Mouse (Mus musculus): ENCODE data around the gene Cela3a. TPM values are rescaled to one million over a fixed set of nuclear protein-coding genes. Genes with fewer than 3 reads are reported as not detected.

Gene Cela3a
- total and polyA plus RNA-seq, 3 experiments, result not detected

GRCm38 (mm10) chr4:137376778-137377177 is 32.8 kb downstream of the Cela3a start:
- Histone ChIP-seq H3K9me3 (replicated peaks; ENCODE audit: insufficient read depth, low read length) (no peaks in the 10 kb centered on the region), H3K27me3 (ENCODE audit: control insufficient read depth in 1 of 2, insufficient read depth in 2 of 2, low read length in 2 of 2) (no peaks in the 10 kb centered on the region), H3K79me2 (ENCODE audit: control insufficient read depth, insufficient read depth, low read length, poor library complexity) (0 out of 2 replicates have a peak, but pooled peaks cover 3% of the 10 kb centered on the region), H3K36me3 (ENCODE audit: control insufficient read depth in 1 of 2, insufficient read depth in 2 of 2, low read length in 2 of 2) (0 out of 4 replicates have a peak, but pooled peaks cover 0 to 2% of the 10 kb centered on the region in 2 experiments), H3K4me1 (ENCODE audit: control insufficient read depth in 1 of 2, insufficient read depth in 2 of 2, low read length in 2 of 2) (peaks cover 0 to 4% of the 10 kb centered on the region in 2 experiments; a peak in 1 of 4 replicates), H3K4me3 (ENCODE audit: control insufficient read depth in 1 of 2, insufficient read depth in 1 of 2, low read depth in 2 of 2, low read length in 2 of 2) (no peak overlapping the region), H3K9ac (ENCODE audit: control insufficient read depth, low read depth, low read length, poor library complexity, severe bottlenecking) (no peak overlapping the region), H3K27ac (ENCODE audit: control insufficient read depth, low read depth, low read length) (no peak overlapping the region)
- DNase-seq (ENCODE audit: low read depth, low spot score), result no peak
- TF ChIP-seq EP300 (IDR thresholded peaks at IDR 0.05; ENCODE audit: low read depth in 1 of 2, low read length in 2 of 2) (no peak), POLR2AphosphoS5 (IDR thresholded peaks at IDR 0.05; ENCODE audit: borderline replicate concordance, low read depth, low read length) (no peak), CTCF (IDR thresholded peaks at IDR 0.05 in 2 of 3, conservative IDR thresholded peaks at IDR 0.05 in 1 of 3; ENCODE audit: control insufficient read depth in 1 of 3, insufficient read depth in 1 of 3, low read depth in 2 of 3, low read length in 3 of 3, poor library complexity in 1 of 3, severe bottlenecking in 1 of 3) (peak in 1 of 3 experiments; percentile 20; a peak in 2 of 6 replicates), MAX (IDR thresholded peaks at IDR 0.05; ENCODE audit: low read length) (no peak)

- no peaks in the 10 kb centered on the region for H3K79me2 ChIP-seq (ENCODE audit: control insufficient read depth, insufficient read depth, low read length, poor library complexity)
- H3K9ac ChIP-seq (ENCODE audit: control insufficient read depth, low read depth, low read length, poor library complexity, severe bottlenecking), result no peak overlapping the region
- H3K36me3 ChIP-seq (ENCODE audit: control insufficient read depth in 1 of 2, insufficient read depth in 2 of 2, low read length in 2 of 2), result no peaks in the 10 kb centered on the region; a peak in 1 of 4 replicates
- no peaks in the 10 kb centered on the region for H3K27me3 ChIP-seq (ENCODE audit: control insufficient read depth in 1 of 2, insufficient read depth in 2 of 2, low read length in 2 of 2)
- H3K9me3 ChIP-seq (replicated peaks; ENCODE audit: insufficient read depth, low read length), result no peaks in the 10 kb centered on the region
- no peak overlapping the region for H3K27ac ChIP-seq (ENCODE audit: control insufficient read depth, low read depth, low read length)
- no peak overlapping the region for H3K4me3 ChIP-seq (ENCODE audit: control insufficient read depth in 1 of 2, insufficient read depth in 1 of 2, low read depth in 2 of 2, low read length in 2 of 2)
- TF ChIP-seq POLR2AphosphoS5 (IDR thresholded peaks at IDR 0.05; ENCODE audit: borderline replicate concordance, low read depth, low read length) (no peak), MYB (IDR thresholded peaks at IDR 0.05; ENCODE audit: low read depth, low read length) (no peak), GATA1 (IDR thresholded peaks at IDR 0.05; ENCODE audit: low read depth, low read length) (no peak), KAT2A (conservative IDR thresholded peaks at IDR 0.05; ENCODE audit: low read depth, low read length) (no peak), MYC (IDR thresholded peaks at IDR 0.05; ENCODE audit: low read depth, low read length) (no peak), TCF12 (IDR thresholded peaks at IDR 0.05; ENCODE audit: low read depth, low read length) (no peak), POLR2A (IDR thresholded peaks at IDR 0.05; ENCODE audit: control insufficient read depth in 1 of 2, insufficient read depth in 1 of 2, low read depth in 1 of 2, low read length in 2 of 2, poor library complexity in 1 of 2) (no peak), MXI1 (IDR thresholded peaks at IDR 0.05; ENCODE audit: low read depth, low read length) (no peak), E2F4 (IDR thresholded peaks at IDR 0.05; ENCODE audit: borderline replicate concordance, low read depth, low read length) (no peak), SMC3 (IDR thresholded peaks at IDR 0.05; ENCODE audit: low read depth, low read length) (no peak), MAFK (IDR thresholded peaks at IDR 0.05; ENCODE audit: borderline replicate concordance, low read depth, low read length) (no peak), GABPA (IDR thresholded peaks at IDR 0.05; ENCODE audit: low read depth, low read length) (no peak), ZMIZ1 (IDR thresholded peaks at IDR 0.05; ENCODE audit: low read depth, low read length) (no peak), SIN3A (IDR thresholded peaks at IDR 0.05; ENCODE audit: low read length) (no peak)
- DNase-seq (ENCODE audit: low read depth, low spot score), result no peak
- peaks cover 0 to 7% of the 10 kb centered on the region in 2 experiments; a peak in 1 of 4 replicates for H3K4me1 ChIP-seq (ENCODE audit: control insufficient read depth in 1 of 2, insufficient read depth in 2 of 2, low read length in 2 of 2)
Observed at GRCm38 (mm10) chr4:137375314-137376278, 34.0 kb downstream of the Cela3a start.

All from MEL (cell line).